Mouse (Mus musculus) thymus, postnatal 36 days (tissue): ENCODE measurements around the gene Lrrc10b.

Source experiments
- DNase-seq, 2 experiments: peaks; one replicate each; pipeline ENCODE4 v3.0.0; 2022; ENCODE audit warnings: mixed read lengths in 2 of 2

Gene Lrrc10b

DNA sequence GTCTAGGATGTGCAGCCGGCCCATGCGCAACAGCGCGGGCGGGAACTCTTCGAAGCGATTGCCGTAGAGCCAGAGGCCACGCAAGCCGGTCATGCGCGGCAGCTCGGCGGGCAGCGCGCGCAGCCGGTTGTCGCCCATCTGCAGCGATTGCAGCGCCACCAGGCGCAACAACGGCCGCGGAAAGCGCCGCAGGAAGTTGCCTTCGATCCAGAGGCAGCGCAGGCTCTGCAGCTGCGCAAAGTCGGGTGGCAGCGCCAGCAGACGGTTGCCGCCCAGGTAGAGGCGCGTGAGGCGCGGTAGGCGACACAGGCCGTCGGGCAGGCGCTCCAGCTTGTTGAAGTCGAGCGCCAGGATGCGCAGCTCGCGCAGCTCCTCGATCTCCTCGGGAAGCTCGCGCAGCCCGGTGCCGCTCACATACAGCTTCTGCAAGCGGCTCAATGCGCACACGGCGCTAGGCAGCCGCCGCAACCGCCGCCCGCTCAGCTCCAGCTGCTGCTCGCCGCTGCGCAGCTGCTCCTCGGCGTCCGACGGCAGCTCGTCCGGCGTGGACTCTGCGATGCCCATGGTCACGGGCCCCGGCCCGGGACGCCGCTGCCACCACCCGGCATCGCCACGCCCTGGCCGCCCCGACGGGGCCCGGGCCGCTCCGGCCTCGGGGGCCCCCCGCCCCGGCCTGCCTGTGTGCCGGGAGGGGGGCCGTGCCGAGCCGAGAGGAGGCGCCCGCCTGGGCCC lies at the start of gene Lrrc10b:
TSS of gene Lrrc10b (minus strand) at position 722 of the 732 bp plus-strand sequence.
- DNase-seq = peak; percentile 55

- peak; percentile 23 to 33 for DNase-seq
Observed at GRCm38 (mm10) chr19:10502571-10502970, 45.3 kb upstream of the Lrrc10b start.

DNA sequence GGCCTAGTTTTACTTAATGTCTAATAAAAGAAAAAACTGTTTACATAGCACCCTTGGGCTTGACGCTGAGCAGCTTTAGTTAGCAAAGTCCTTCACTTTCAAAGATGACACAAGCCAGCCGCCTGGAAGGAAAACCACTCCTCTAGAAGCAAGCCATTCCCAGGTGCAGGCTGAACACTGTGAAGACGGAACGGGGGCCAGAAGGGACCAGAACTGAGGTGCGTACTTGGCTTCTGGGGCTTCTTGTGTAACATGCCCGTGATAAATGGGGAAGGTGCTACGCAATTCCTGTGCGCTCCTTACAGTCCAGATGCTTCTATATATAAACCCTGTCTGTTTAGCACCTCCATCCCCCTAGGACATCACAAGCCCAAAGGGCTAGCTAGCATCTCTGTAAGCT lies 43.3 kb upstream of the Lrrc10b start:
- no peak for DNase-seq

- DNase-seq = no peak
Observed at GRCm38 (mm10) chr19:10497512-10498160, 40.4 kb upstream of the Lrrc10b start.

DNA sequence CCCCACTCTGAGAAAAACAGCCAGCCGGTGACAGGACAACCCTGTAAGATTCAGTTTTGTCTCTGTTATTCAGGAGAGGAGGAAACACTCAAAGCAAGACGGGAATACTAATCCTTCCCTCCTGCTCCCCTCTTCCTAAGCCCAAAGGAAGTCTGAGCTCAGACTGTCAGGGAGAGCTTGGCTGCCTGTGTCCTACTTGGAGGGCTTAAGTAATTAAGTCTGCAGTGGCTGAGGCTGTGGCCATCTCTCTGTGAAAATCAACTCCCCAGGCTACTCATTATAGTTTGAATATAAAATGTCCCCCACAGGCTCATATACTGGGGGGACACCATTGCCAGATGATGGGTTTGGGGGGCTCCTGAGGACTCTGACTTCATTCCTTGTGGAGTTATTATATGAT lies 39.7 kb upstream of the Lrrc10b start:
- no peak for DNase-seq

GRCm38 (mm10) chr19:10495670-10496069 lies 38.4 kb upstream of the Lrrc10b start:
- DNase-seq = no peak

DNA sequence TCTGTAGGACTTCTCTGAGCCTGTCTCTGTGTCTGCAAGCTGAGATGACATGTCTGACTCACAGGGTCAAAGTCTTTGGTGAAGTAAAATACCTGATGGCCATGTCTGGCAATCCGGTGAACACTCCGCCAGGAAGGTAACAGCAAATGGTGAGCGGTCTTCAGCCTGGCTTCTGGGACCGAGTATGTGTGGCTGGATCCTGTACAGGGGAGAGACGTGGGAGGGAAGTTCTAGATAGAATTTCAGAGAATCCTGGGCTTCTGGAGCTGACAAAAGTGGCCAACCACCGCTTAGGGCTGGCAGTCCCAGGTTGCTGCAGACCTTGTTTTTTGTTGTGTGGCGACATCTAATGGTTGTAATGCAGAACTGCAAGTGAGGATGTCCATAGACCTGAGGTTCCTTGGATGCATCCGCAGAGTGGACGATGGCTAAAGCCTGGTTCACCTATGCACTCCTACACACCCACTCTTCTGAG lies 29.0 kb upstream of the Lrrc10b start:
- peak; percentile 8 to 12 for DNase-seq

- no peak for DNase-seq
Observed at GRCm38 (mm10) chr19:10482703-10483102, 25.4 kb upstream of the Lrrc10b start, which contains the start of gene Ppp1r32. Ppp1r32 (minus strand) TSS chr19:10482928.

DNA sequence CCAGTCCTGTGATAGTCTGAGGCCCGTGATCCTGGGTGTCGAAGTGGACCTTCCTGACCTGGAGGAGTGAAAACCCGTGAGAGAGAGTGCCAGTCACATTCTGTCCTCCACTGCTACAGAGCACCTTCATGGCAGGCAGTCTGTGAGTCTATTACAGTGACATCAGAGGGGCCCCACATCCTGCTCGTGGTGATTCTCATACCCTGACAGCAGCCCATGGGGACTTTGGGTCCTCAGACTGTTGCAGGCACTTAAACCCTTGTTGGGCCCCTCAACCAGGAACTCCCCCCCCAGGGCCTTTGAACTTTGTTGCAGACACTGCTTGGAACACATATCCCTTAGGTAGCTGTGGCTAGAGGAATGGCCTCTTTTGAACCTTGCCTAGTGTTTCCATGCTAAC lies 22.3 kb upstream of the Lrrc10b start:
- no peak for DNase-seq

GRCm38 (mm10) chr19:10473779-10474178 lies 16.5 kb upstream of the Lrrc10b start:
- no peak for DNase-seq

- DNase-seq = no peak
Observed at GRCm38 (mm10) chr19:10472958-10473357, 15.7 kb upstream of the Lrrc10b start.

- no peak for DNase-seq
Observed at GRCm38 (mm10) chr19:10469171-10469658, 11.9 kb upstream of the Lrrc10b start.

DNA sequence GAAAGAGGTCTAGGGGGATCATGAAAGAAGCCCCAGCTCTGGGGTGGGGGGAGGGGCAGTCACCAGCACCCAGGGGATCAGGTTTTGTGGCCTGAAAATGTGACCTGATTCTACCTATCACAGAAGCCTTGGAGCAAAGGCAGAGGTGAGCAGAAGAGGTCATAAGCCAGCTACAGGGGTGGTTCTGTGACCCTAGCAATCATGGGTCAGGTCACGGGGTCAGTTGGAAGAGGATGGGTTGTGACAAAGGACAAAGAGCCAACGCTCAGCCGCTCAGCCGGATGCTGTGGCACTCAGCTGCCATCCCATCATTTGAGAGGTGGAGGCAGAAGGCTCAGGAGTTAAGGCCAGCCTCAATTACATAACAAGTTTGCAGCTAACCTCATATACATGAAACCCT lies 7.2 kb upstream of the Lrrc10b start:
- no peak for DNase-seq

DNA sequence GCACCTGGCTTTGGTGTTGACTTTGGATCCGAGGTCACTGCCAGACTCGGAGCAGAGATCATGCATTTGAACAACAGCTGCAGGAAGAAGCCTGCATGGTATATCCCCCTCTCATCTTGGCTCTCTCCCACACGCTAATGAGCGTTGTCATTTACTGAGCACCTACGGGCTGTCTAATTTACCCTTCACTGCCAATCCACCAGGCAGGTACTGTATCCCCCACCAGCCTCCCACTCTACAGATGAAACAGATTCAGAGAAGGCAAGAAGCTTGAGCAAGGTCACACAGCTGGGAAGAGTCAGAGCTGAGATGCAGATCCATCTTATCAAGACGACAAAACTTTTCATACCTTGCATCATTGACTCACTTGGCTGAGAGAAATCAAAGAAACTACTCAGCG lies 4.3 kb upstream of the Lrrc10b start:
- no peak for DNase-seq

GRCm38 (mm10) chr19:10459907-10460306 lies 2.6 kb upstream of the Lrrc10b start:
- DNase-seq = no peak

DNA sequence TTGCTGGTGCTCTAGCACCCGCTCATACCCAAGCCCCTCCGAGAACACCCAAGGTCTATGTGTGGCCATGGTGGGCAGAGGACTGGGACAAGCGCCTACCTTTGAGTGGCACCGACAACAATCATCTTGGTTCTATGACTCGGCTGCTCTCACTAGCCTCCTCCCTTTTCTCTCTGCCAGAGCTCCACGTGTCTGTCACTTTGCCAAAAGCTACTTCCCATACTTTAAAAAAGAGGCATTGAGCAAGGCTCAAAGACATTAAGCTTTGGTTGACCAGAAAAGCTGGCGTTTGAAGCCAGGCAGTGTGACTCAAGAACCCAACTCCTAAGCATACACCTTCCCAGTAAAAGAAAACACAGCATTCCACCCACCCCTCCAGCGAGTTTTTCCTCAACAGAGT lies 823 bp upstream of the Lrrc10b start:
- no peak for DNase-seq

- DNase-seq = peak in 1 of 2 experiments; percentile 21
Observed at GRCm38 (mm10) chr19:10457484-10457800, 169 bp upstream of the Lrrc10b start.

DNA sequence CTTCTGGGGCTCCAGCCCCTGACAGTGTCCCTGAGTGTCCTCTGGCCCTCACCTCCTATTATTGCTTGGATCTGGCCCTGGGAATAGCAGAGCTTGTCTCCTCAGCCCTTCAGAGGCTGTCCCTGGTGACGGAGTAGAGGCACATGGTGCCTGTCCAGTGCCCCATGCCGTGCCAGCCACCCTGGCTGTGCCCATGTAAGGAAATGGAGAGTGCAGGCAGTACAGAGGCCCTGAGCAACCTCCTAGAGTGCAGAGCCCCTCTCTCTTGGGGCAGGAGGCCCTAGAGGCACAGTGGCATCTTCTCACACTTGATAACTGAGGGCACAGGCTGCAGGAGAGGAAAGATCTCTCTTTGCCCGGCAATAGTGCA lies 1.9 kb downstream of the Lrrc10b start:
- DNase-seq = no peak

DNA sequence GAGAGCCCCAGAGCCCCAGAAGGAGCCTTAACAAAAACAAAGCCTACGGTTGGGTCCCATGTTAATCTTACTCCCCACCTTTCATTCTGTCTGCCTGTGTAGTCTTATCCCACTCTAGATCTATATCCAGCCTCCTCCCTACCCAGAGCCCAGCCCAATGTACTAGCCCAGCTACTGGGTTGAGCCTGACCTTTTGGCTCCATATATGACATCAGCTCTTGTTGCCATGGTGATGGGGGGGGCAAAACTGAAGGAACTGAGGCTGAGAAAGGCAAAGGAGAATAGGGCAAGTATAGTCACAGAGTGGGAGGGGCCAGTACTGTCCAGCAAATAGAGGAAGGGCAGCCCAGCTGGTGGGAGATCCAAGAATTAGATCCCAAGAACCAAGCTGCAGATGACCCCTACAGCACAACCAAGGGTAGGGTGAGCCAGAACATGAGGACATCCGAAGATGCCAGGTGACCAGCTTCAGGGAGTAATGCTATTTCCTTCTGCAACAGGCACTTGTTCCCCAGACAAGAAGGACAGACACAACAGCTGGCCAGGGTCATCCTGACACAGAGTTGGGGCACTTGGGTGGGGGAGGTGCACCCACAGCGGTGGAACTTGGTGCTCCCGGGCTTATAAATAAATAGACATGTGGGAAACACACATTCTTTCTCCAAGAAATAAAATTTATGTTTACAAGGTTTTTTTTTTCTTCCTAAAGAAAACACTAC lies 2.4 kb downstream of the Lrrc10b start:
- no peak for DNase-seq

DNA sequence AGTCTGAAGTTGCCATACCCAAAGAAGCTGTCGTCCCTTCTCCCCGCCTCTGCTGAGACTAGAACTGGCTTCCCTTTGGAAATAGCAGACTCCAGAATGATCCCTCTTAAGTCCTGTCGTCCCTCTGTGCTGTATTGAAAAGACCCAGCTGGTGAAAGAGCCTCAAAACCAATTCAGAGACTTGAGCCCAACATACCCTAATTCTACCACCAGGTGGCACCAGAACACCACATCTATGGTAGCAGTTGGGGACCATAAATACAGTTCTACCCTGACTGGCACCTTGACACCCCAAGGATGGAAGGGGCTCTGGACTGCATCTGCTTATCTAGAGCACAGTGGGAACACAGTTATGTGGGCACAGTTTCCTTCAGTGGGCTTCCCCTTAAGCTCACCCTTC lies 7.6 kb downstream of the Lrrc10b start:
- peak; percentile 35 to 46 for DNase-seq

- no peak for DNase-seq
Observed at GRCm38 (mm10) chr19:10449190-10449589, 8.1 kb downstream of the Lrrc10b start.

DNA sequence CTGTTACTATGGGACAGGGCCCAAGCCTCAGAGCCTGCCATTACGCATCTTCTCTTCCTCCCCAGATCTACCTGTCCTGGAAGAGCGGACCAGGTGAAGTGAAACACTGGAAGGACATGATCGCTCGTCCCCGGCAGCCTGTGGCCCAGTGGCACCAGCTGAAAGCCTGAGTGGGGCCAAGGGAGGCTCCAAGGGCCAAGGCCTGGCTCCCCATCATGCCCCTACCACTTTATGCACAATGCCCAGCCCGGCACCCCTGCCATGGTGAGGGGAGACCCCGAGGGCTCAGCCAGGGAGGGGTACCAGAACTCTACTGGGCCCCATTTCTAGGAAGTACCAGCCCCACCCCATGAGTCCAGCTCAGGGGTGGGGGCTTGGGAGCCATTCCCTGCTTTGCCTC lies 9.0 kb downstream of the Lrrc10b start:
- no peak for DNase-seq

DNA sequence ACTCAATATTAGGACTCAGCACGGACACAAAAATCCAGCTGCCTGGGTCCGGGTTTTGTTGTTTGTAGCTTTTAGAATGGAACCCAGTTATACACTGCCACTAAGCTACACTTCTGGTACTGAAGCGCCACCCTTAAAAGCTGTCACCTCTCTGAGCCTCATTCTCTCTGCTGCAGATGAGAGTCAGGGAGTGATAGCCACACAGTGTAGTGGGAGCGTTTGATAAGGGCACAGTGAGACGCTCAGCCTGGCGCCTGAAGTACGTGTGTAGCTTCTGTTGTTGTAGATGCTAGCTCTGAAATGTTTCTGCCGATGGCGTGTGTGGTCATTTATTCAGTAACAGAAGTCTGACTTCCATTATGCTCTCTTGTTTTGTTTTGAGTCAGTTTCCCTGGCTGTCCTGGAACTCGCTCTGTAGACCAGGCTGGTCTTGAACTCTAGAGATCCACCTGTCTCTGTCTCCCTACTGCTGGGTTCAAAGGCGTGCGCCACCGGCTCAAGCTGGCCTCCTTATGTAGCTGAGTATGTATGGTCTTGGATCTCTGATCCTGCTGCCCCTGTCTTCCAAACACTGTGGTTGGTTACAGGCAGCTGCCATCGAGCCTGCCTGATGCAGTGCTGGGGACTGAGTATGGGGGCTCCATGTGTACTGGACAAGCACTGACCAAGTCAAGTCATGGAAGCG lies 12.4 kb downstream of the Lrrc10b start:
- no peak for DNase-seq
